Mouse (Mus musculus) bone marrow macrophage, adult 2 months (primary cell): ENCODE measurements around the gene Il22ra2.

Experiments used
- CTCF ChIP-seq: IDR thresholded peaks from 2 replicates; pipeline ENCODE4 v1.5.1; 2012; ENCODE audit warnings: low read depth, mild to moderate bottlenecking, low read length, moderate library complexity
- POLR2A ChIP-seq: IDR thresholded peaks from 2 replicates; pipeline ENCODE4 v1.6.1; 2012; ENCODE audit warnings: mild to moderate bottlenecking, low read depth, low read length, borderline replicate concordance

GRCm38 (mm10) chr10:19672015-19672414, 50.2 kb downstream of the Il22ra2 start:
- TF ChIP-seq CTCF (no peak), POLR2A (no peak)
